Mouse (Mus musculus): ENCODE measurements around the gene Gm20388.
"Not testable (repeated sequence)": the region's sequence is repeated elsewhere in the genome, so short reads cannot be mapped to it uniquely, and the experiment has no call there.

The Gm20388 gene

GRCm38 (mm10) chr8:123978166-123978838, 4067.7 kb downstream of the Gm20388 start:
- peak; percentile 48 for DNase-seq (ENCODE audit: low spot score)

GRCm38 (mm10) chr8:123978926-123979325, 4068.3 kb downstream of the Gm20388 start:
- DNase-seq (ENCODE audit: low spot score) = no peak

GRCm38 (mm10) chr8:123980239-123980638, 4069.6 kb downstream of the Gm20388 start:
- DNase-seq (ENCODE audit: low spot score) = no peak

GRCm38 (mm10) chr8:123981674-123982073, 4071.0 kb downstream of the Gm20388 start:
- peak; percentile 67 for DNase-seq (ENCODE audit: low spot score)

GRCm38 (mm10) chr8:123982291-123982793, 4071.7 kb downstream of the Gm20388 start:
- DNase-seq (ENCODE audit: low spot score) = peak; percentile 26

GRCm38 (mm10) chr8:123982826-123983400, 4072.3 kb downstream of the Gm20388 start, which contains the start of gene Abcb10:
Gene Abcb10, minus strand, starts transcription at chr8:123983122.
- peak; percentile 91 for DNase-seq (ENCODE audit: low spot score)

- no peak for DNase-seq (ENCODE audit: low spot score)
Observed at GRCm38 (mm10) chr8:123988605-123989038, 4078.0 kb downstream of the Gm20388 start.

- no peak for DNase-seq (ENCODE audit: low spot score)
Observed at GRCm38 (mm10) chr8:123989128-123989527, 4078.5 kb downstream of the Gm20388 start.

GRCm38 (mm10) chr8:123990277-123991049, 4079.8 kb downstream of the Gm20388 start:
- no peak for DNase-seq (ENCODE audit: low spot score)

- no peak for DNase-seq (ENCODE audit: low spot score)
Observed at GRCm38 (mm10) chr8:123992587-123992986, 4081.9 kb downstream of the Gm20388 start.

GRCm38 (mm10) chr8:123993597-123993996, 4083.0 kb downstream of the Gm20388 start:
- no peak for DNase-seq (ENCODE audit: low spot score)

GRCm38 (mm10) chr8:123993997-123994396, 4083.4 kb downstream of the Gm20388 start:
- no peak for DNase-seq (ENCODE audit: low spot score)

- peak; percentile 43 for DNase-seq (ENCODE audit: low spot score)
Observed at GRCm38 (mm10) chr8:123999568-123999967, 4088.9 kb downstream of the Gm20388 start.

- DNase-seq (ENCODE audit: low spot score) = no peak
Observed at GRCm38 (mm10) chr8:124002546-124003108, 4092.0 kb downstream of the Gm20388 start.

GRCm38 (mm10) chr8:124007829-124008228, 4097.2 kb downstream of the Gm20388 start:
- DNase-seq (ENCODE audit: low spot score) = no peak

- DNase-seq (ENCODE audit: low spot score) = no peak
Observed at GRCm38 (mm10) chr8:124011580-124011979, 4100.9 kb downstream of the Gm20388 start.

- DNase-seq (ENCODE audit: low spot score) = no peak
Observed at GRCm38 (mm10) chr8:124011989-124012586, 4101.4 kb downstream of the Gm20388 start.

GRCm38 (mm10) chr8:124014299-124014698, 4103.7 kb downstream of the Gm20388 start:
- DNase-seq (ENCODE audit: low spot score) = not testable (repeated sequence)

- DNase-seq (ENCODE audit: low spot score) = no peak
Observed at GRCm38 (mm10) chr8:124014751-124015150, 4104.1 kb downstream of the Gm20388 start.

- no peak for DNase-seq (ENCODE audit: low spot score)
Observed at GRCm38 (mm10) chr8:124019782-124020181, 4109.1 kb downstream of the Gm20388 start.

GRCm38 (mm10) chr8:124020439-124021236, 4110.0 kb downstream of the Gm20388 start:
- DNase-seq (ENCODE audit: low spot score) = peak; percentile 40

Measured in adipocyte (in vitro differentiated cells).